Mouse (Mus musculus) left cerebral cortex, postnatal 25 days (tissue): ENCODE results near the gene Tppp. TPM values are rescaled to one million over a fixed set of nuclear protein-coding genes. Genes with fewer than 3 reads are reported as not detected.

Source experiments
- DNase-seq, 2 experiments: peaks; one replicate each; pipeline ENCODE4 v3.0.0; 2022; ENCODE audit warnings: low spot score in 2 of 2, mixed read lengths in 1 of 2
- intact Hi-C: fragments of 180-260 bp; cut with DNase I; formaldehyde crosslinking; loops from one replicate; pipeline ENCODE4 v1.15.1; 2025
- total RNA-seq, 2 experiments: library from RNA; stranded (reverse); gene quantifications; 2 replicates each; pipeline ENCODE4 v1.2.3; 2021

Gene Tppp
- total RNA-seq, 2 experiments from 2014 or later: 354 to 373 TPM

DNA sequence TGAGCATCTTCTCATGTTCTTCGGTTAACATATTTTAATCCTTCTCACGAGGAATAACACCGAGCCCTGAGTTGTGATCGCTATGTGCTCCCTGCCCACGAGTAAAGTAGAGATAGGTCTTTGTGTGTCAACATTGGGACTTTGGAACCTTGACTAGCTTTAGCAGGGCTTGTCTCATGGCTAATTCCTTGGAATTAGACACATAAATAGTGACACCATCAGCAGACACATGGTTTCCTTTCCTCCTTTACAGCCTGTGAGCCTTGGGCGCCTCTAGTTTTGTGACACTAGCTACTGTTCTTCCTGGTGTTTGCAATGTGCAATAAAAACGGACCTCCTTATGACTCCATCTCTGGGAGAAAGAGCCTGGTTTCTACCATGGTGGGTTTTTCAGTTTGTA is 64.2 kb downstream of the Tppp start:
- intact Hi-C loops: no loop called here
- no peak for DNase-seq

Other genes starting within 250 kb of the Tppp start
- gene Nkd2, start 161.8 kb upstream of the Tppp start, total RNA-seq: 1 to 10 TPM; 2.2 to 2.6 TPM
- 1 to 10 TPM in 1 of 2 experiments, under 1 TPM in 1; 0.82 to 1.1 TPM for gene Trip13, start 71.6 kb upstream of the Tppp start, total RNA-seq
- 10 to 100 TPM; 72.0 to 82.5 TPM for gene Brd9, start 71.6 kb upstream of the Tppp start, total RNA-seq
- not detected for gene Zdhhc11, start 45.6 kb upstream of the Tppp start, total RNA-seq
- gene Cep72, start 52.9 kb downstream of the Tppp start, total RNA-seq: 1 to 10 TPM; 1.1 to 2.1 TPM
- gene Slc9a3, start 112.0 kb downstream of the Tppp start, total RNA-seq: 1 to 10 TPM in 1 of 2 experiments, under 1 TPM in 1; 0.98 to 1.8 TPM
- gene Exoc3, start 199.3 kb downstream of the Tppp start, total RNA-seq: 10 to 100 TPM; 72.5 to 74.2 TPM